Mouse (Mus musculus) MEL (cell line): ENCODE results near the gene Rassf8. TPM values are rescaled to one million over a fixed set of nuclear protein-coding genes. Genes with fewer than 3 reads are reported as not detected.

ENCODE experiments used
- DNase-seq: peaks from one replicate; pipeline ENCODE4 v3.0.0; 2011; ENCODE audit warnings: low read depth, low spot score
- H3K27ac ChIP-seq: 2 replicates; pipeline ENCODE4 v1.5.1; 2012; ENCODE audit warnings: low read depth, mild to moderate bottlenecking, control low read depth, low read length, moderate library complexity; ENCODE audit not compliant: control insufficient read depth
- H3K27me3 ChIP-seq, 2 experiments: fragments of 150-350 bp in 1 of 2; sonication (generic) in 1 of 2; 2 replicates each; pipeline ENCODE4 v1.6.1; 2012; ENCODE audit warnings: low read length in 2 of 2, mild to moderate bottlenecking in 2 of 2, improper control_type of control experiment in 1 of 2, moderate library complexity in 1 of 2; ENCODE audit not compliant: insufficient read depth in 2 of 2, control insufficient read depth in 1 of 2
- H3K36me3 ChIP-seq, 2 experiments: 2 replicates each; pipeline ENCODE4 v1.6.1; 2012 to 2014; ENCODE audit warnings: low read length in 2 of 2, improper control_type of control experiment in 1 of 2, inconsistent platforms in 1 of 2, mild to moderate bottlenecking in 1 of 2; ENCODE audit not compliant: insufficient read depth in 2 of 2, control insufficient read depth in 1 of 2
- H3K4me1 ChIP-seq, 2 experiments: fragments of 150-350 bp in 1 of 2; sonication (generic) in 1 of 2; 2 replicates each; pipeline ENCODE4 v1.6.1; 2012; ENCODE audit warnings: low read length in 2 of 2, improper control_type of control experiment in 1 of 2, mild to moderate bottlenecking in 1 of 2; ENCODE audit not compliant: insufficient read depth in 2 of 2, control insufficient read depth in 1 of 2
- H3K4me3 ChIP-seq, 2 experiments: fragments of 150-350 bp in 1 of 2; sonication (generic) in 1 of 2; 2 replicates each; pipeline ENCODE4 v1.5.1; 2012; ENCODE audit warnings: low read depth in 2 of 2, low read length in 2 of 2, mild to moderate bottlenecking in 2 of 2, moderate library complexity in 2 of 2, control low read depth in 1 of 2, improper control_type of control experiment in 1 of 2; ENCODE audit not compliant: control insufficient read depth in 1 of 2, insufficient read depth in 1 of 2
- H3K79me2 ChIP-seq: 2 replicates; pipeline ENCODE4 v1.6.1; 2012; ENCODE audit warnings: mild to moderate bottlenecking, low read length, moderate library complexity; ENCODE audit not compliant: control insufficient read depth, poor library complexity, insufficient read depth
- H3K9ac ChIP-seq: 2 replicates; pipeline ENCODE4 v1.6.1; 2012; ENCODE audit warnings: low read depth, mild to moderate bottlenecking, control low read depth, low read length, moderate library complexity; ENCODE audit not compliant: control insufficient read depth, poor library complexity, severe bottlenecking
- H3K9me3 ChIP-seq: fragments of 150-350 bp; sonication (generic); replicated peaks from 2 replicates; pipeline ENCODE4 v1.6.1; 2012; ENCODE audit warnings: mild to moderate bottlenecking, low read length, improper control_type of control experiment, moderate library complexity; ENCODE audit not compliant: insufficient read depth
- CHD1 ChIP-seq: IDR thresholded peaks from 2 replicates; pipeline ENCODE4 v1.6.1; 2012; ENCODE audit warnings: low read depth, mild to moderate bottlenecking, inconsistent platforms, low read length, improper control_type of control experiment
- CHD2 ChIP-seq: IDR thresholded peaks from 2 replicates; pipeline ENCODE4 v1.6.1; 2011; ENCODE audit warnings: low read length, improper control_type of control experiment
- E2F4 ChIP-seq: IDR thresholded peaks from 2 replicates; pipeline ENCODE4 v1.6.1; 2011; ENCODE audit warnings: low read depth, low read length, improper control_type of control experiment, borderline replicate concordance
- ELF1 ChIP-seq: IDR thresholded peaks from 2 replicates; pipeline ENCODE4 v1.6.1; 2014; ENCODE audit warnings: low read depth, mild to moderate bottlenecking, inconsistent platforms, low read length, improper control_type of control experiment, moderate library complexity
- EP300 ChIP-seq, 2 experiments: IDR thresholded peaks; 2 replicates each; pipeline ENCODE4 v1.6.1; 2011; ENCODE audit warnings: improper control_type of control experiment in 2 of 2, low read length in 2 of 2, low read depth in 1 of 2, mild to moderate bottlenecking in 1 of 2
- ETS1 ChIP-seq: IDR thresholded peaks from 2 replicates; pipeline ENCODE4 v1.6.1; 2012; ENCODE audit warnings: low read depth, mild to moderate bottlenecking, inconsistent platforms, low read length, improper control_type of control experiment, moderate library complexity
- GABPA ChIP-seq: IDR thresholded peaks from 2 replicates; pipeline ENCODE4 v1.6.1; 2012; ENCODE audit warnings: low read depth, mild to moderate bottlenecking, inconsistent platforms, low read length, improper control_type of control experiment, moderate library complexity
- HCFC1 ChIP-seq: IDR thresholded peaks from 2 replicates; pipeline ENCODE4 v1.6.1; 2012; ENCODE audit warnings: low read depth, mild to moderate bottlenecking, inconsistent platforms, low read length, improper control_type of control experiment, moderate library complexity
- KAT2A ChIP-seq: conservative IDR thresholded peaks from 2 replicates; pipeline ENCODE4 v1.6.1; 2012; ENCODE audit warnings: low read depth, low read length, improper control_type of control experiment, inconsistent platforms
- MAFK ChIP-seq: IDR thresholded peaks from 2 replicates; pipeline ENCODE4 v1.6.1; 2011; ENCODE audit warnings: low read depth, mild to moderate bottlenecking, low read length, improper control_type of control experiment, borderline replicate concordance
- MAX ChIP-seq: IDR thresholded peaks from 2 replicates; pipeline ENCODE4 v1.6.1; 2011; ENCODE audit warnings: low read length, improper control_type of control experiment
- MAZ ChIP-seq: IDR thresholded peaks from 2 replicates; pipeline ENCODE4 v1.6.1; 2012; ENCODE audit warnings: low read depth, mild to moderate bottlenecking, inconsistent platforms, low read length, improper control_type of control experiment
- MXI1 ChIP-seq: IDR thresholded peaks from 2 replicates; pipeline ENCODE4 v1.6.1; 2011; ENCODE audit warnings: mild to moderate bottlenecking, low read depth, low read length, improper control_type of control experiment
- NELFE ChIP-seq: IDR thresholded peaks from 2 replicates; pipeline ENCODE4 v1.6.1; 2011; ENCODE audit warnings: low read depth, low read length, improper control_type of control experiment
- POLR2A ChIP-seq, 2 experiments: IDR thresholded peaks; 2 replicates each; pipeline ENCODE4 v1.6.1; 2011 to 2012; ENCODE audit warnings: low read length in 2 of 2, mild to moderate bottlenecking in 2 of 2, control low read depth in 1 of 2, improper control_type of control experiment in 1 of 2, low read depth in 1 of 2, moderate library complexity in 1 of 2; ENCODE audit not compliant: control insufficient read depth in 1 of 2, insufficient read depth in 1 of 2, poor library complexity in 1 of 2
- POLR2AphosphoS2 ChIP-seq: IDR thresholded peaks from 2 replicates; pipeline ENCODE4 v1.6.1; 2011; ENCODE audit warnings: low read length, improper control_type of control experiment
- RAD21 ChIP-seq: IDR thresholded peaks from 2 replicates; pipeline ENCODE4 v1.6.1; 2011; ENCODE audit warnings: mild to moderate bottlenecking, low read depth, low read length, improper control_type of control experiment
- SIN3A ChIP-seq: IDR thresholded peaks from 2 replicates; pipeline ENCODE4 v1.6.1; 2012; ENCODE audit warnings: low read length, improper control_type of control experiment, inconsistent platforms
- SMC3 ChIP-seq: IDR thresholded peaks from 2 replicates; pipeline ENCODE4 v1.6.1; 2011; ENCODE audit warnings: low read depth, low read length, improper control_type of control experiment
- TAL1 ChIP-seq: IDR thresholded peaks from 2 replicates; pipeline ENCODE4 v1.6.1; 2012; ENCODE audit warnings: mild to moderate bottlenecking, inconsistent platforms, low read length, moderate library complexity, mixed read lengths
- TBP ChIP-seq: IDR thresholded peaks from 2 replicates; pipeline ENCODE4 v1.8.0; 2011; ENCODE audit warnings: low read depth, low read length, improper control_type of control experiment
- UBTF ChIP-seq: IDR thresholded peaks from 2 replicates; pipeline ENCODE4 v1.6.1; 2012; ENCODE audit warnings: low read depth, mild to moderate bottlenecking, inconsistent platforms, low read length, improper control_type of control experiment, moderate library complexity, borderline replicate concordance; ENCODE audit not compliant: insufficient read depth
- USF1 ChIP-seq: IDR thresholded peaks from 2 replicates; pipeline ENCODE4 v1.6.1; 2014; ENCODE audit warnings: low read depth, mild to moderate bottlenecking, inconsistent platforms, low read length, improper control_type of control experiment, moderate library complexity
- ZC3H11A ChIP-seq: IDR thresholded peaks from 2 replicates; pipeline ENCODE4 v1.6.1; 2012; ENCODE audit warnings: low read depth, mild to moderate bottlenecking, inconsistent platforms, low read length, improper control_type of control experiment
- ZMIZ1 ChIP-seq: IDR thresholded peaks from 2 replicates; pipeline ENCODE4 v1.6.1; 2012; ENCODE audit warnings: low read depth, mild to moderate bottlenecking, inconsistent platforms, low read length, improper control_type of control experiment, moderate library complexity
- ZNF384 ChIP-seq: IDR thresholded peaks from 2 replicates; pipeline ENCODE4 v1.6.1; 2012; ENCODE audit warnings: low read depth, mild to moderate bottlenecking, inconsistent platforms, low read length, improper control_type of control experiment
- polyA plus RNA-seq, 2 experiments: library from polyadenylated mRNA; stranded (reverse) in 1 of 2; unstranded in 1 of 2; fragments of >175 nt in 1 of 2; fragments of >200 nt in 1 of 2; gene quantifications; 2 replicates each; pipeline versions ENCODE4 v1.2.1 to v1.2.4; 2012; ENCODE audit warnings: low replicate concordance in 2 of 2, low read depth in 1 of 2; ENCODE audit not compliant: insufficient read length in 2 of 2, insufficient read depth in 1 of 2, missing spikeins in 1 of 2
- total RNA-seq: library from RNA; depleted of rRNA; stranded (reverse); fragments of 300-350 nt; gene quantifications from 2 replicates; pipeline ENCODE4 v1.2.3, GENCODE M21; 2012

The Rassf8 gene
- total and polyA plus RNA-seq, 3 experiments: not detected

GRCm38 (mm10) chr6:145862321-145862720 lies 115.8 kb downstream of the Rassf8 start:
- no peaks in the 10 kb centered on the region for H3K4me1 ChIP-seq
- no peaks in the 10 kb centered on the region for H3K79me2 ChIP-seq
- TF ChIP-seq MXI1 (no peak), POLR2A (IDR thresholded peaks at IDR 0.05; ENCODE audit: control insufficient read depth in 1 of 2, insufficient read depth in 1 of 2, low read depth in 1 of 2, low read length in 2 of 2, poor library complexity in 1 of 2) (no peak), TAL1 (no peak), POLR2AphosphoS2 (no peak), E2F4 (no peak)
- no peak overlapping the region for H3K4me3 ChIP-seq
- H3K9me3 ChIP-seq: no peaks in the 10 kb centered on the region
- no peak overlapping the region for H3K27ac ChIP-seq
- no peaks in the 10 kb centered on the region for H3K36me3 ChIP-seq
- no peak overlapping the region for H3K9ac ChIP-seq
- no peak for DNase-seq
- no peaks in the 10 kb centered on the region for H3K27me3 ChIP-seq

- DNase-seq: no peak
- Histone ChIP-seq H3K9me3 (no peaks in the 10 kb centered on the region), H3K27ac (no peak overlapping the region), H3K27me3 (no peaks in the 10 kb centered on the region), H3K4me3 (no peak overlapping the region), H3K9ac (no peak overlapping the region), H3K36me3 (no peaks in the 10 kb centered on the region), H3K79me2 (no peaks in the 10 kb centered on the region), H3K4me1 (no peaks in the 10 kb centered on the region)
- TF ChIP-seq SIN3A (no peak), CHD1 (no peak), GABPA (no peak), ETS1 (no peak), EP300 (IDR thresholded peaks at IDR 0.05; ENCODE audit: low read depth in 1 of 2, low read length in 2 of 2) (no peak), ZC3H11A (no peak), TAL1 (no peak), ZMIZ1 (no peak), NELFE (no peak)
Observed at GRCm38 (mm10) chr6:145862739-145863064, 116.2 kb downstream of the Rassf8 start.

GRCm38 (mm10) chr6:145863065-145863971 lies 116.8 kb downstream of the Rassf8 start:
- DNase-seq: no peak
- TF ChIP-seq MAFK (no peak), POLR2A (IDR thresholded peaks at IDR 0.05; ENCODE audit: control insufficient read depth in 1 of 2, insufficient read depth in 1 of 2, low read depth in 1 of 2, low read length in 2 of 2, poor library complexity in 1 of 2) (no peak), CHD2 (no peak), TAL1 (no peak), UBTF (no peak), MAZ (no peak), HCFC1 (no peak), ELF1 (no peak), KAT2A (no peak), ZNF384 (no peak), MAX (no peak), RAD21 (no peak), TBP (no peak), SMC3 (no peak), NELFE (no peak), E2F4 (no peak), ZC3H11A (no peak), USF1 (no peak)
- Histone ChIP-seq H3K9me3 (no peaks in the 10 kb centered on the region), H3K79me2 (no peaks in the 10 kb centered on the region), H3K27me3 (no peaks in the 10 kb centered on the region), H3K4me3 (no peak overlapping the region), H3K4me1 (no peaks in the 10 kb centered on the region), H3K36me3 (no peaks in the 10 kb centered on the region), H3K9ac (no peak overlapping the region), H3K27ac (no peak overlapping the region)
